Mouse (Mus musculus): Measurements from ENCODE around the gene Prkab1. TPM values are rescaled to one million over a fixed set of nuclear protein-coding genes. Genes with fewer than 3 reads are reported as not detected.

The Prkab1 gene
- polyA plus RNA-seq, 1 experiment from 2014 or later, result 77.8 TPM

DNA sequence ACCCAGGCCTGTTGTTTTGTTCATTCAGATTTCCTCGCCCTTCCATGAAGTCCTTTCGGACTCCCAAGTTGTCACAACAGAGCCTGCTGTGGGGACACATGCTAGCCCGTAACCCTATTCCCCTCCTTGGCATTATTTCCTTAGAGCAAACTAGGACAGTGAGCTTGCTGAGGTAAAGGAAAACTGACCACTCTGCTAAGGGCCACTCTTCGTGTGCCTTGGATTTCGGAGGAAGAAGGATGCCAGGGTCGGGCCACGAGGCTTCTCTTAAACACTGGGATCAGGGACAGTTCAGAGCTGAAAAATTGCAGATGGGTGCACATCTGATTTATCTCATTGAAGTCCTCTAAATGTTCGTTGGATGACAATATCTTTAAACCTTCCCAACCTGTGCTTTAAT lies 21.3 kb upstream of the Prkab1 start:
- Histone ChIP-seq H3K27ac (ENCODE audit: low read depth, low read length) (no peak overlapping the region), H3K4me2 (replicated peaks; ENCODE audit: low read depth) (no peak overlapping the region), H3K9ac (ENCODE audit: low read depth, low read length) (no peak overlapping the region), H3K4me3 (ENCODE audit: low read depth, low read length) (no peak overlapping the region), H3K4me1 (replicated peaks; ENCODE audit: control insufficient read depth, insufficient read depth, low read length) (no peaks in the 10 kb centered on the region), H3K27me3 (replicated peaks; ENCODE audit: control insufficient read depth, insufficient read depth, low read length) (no peaks in the 10 kb centered on the region), H3K36me3 (ENCODE audit: control insufficient read depth, insufficient read depth) (no peaks in the 10 kb centered on the region), H3K9me3 (ENCODE audit: control insufficient read depth) (no peaks in the 10 kb centered on the region)
- WGBS, result 79% methylated on average over 8 of the region's 8 CpGs
- ATAC-seq, result no peak
- no peak for TF ChIP-seq CTCF (IDR thresholded peaks at IDR 0.05; ENCODE audit: low read depth)

DNA sequence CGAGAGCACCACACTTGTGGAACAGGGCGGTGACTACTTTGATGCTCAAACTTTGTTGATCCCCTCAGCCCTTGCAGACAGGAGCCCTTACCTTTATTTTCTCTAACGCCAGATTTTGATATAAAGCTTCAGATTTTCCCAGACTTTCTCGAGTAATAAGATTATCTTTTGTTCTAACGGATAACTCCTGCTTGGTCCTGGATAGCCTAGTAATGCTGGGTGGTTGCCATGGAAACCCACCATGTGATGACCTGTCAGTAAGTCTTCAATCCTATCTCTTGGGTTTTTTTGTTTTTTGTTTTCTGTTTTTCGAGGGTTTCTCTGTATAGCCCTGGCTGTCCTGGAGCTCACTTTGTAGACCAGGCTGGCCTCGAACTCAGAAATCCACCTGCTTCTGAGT lies 17.9 kb upstream of the Prkab1 start:
- 67% methylated on average over 7 of the region's 7 CpGs for WGBS
- ATAC-seq, result no peak

GRCm38 (mm10) chr5:116039706-116040105 lies 15.4 kb upstream of the Prkab1 start:
- WGBS, result 20% methylated on average over 11 of the region's 11 CpGs
- no peak for ATAC-seq
- Histone ChIP-seq H3K27ac (ENCODE audit: low read depth, low read length) (no peak overlapping the region), H3K4me1 (replicated peaks; ENCODE audit: control insufficient read depth, insufficient read depth, low read length) (no peaks in the 10 kb centered on the region), H3K9ac (ENCODE audit: low read depth, low read length) (no peak overlapping the region), H3K9me3 (ENCODE audit: control insufficient read depth) (no peaks in the 10 kb centered on the region), H3K4me3 (ENCODE audit: low read depth, low read length) (0 out of 2 replicates have a peak overlapping the region, but pooled peaks have one; percentile 12), H3K27me3 (replicated peaks; ENCODE audit: control insufficient read depth, insufficient read depth, low read length) (no peaks in the 10 kb centered on the region), H3K4me2 (replicated peaks; ENCODE audit: low read depth) (peak overlapping the region; percentile 51), H3K36me3 (ENCODE audit: control insufficient read depth, insufficient read depth) (no peaks in the 10 kb centered on the region)
- TF ChIP-seq CTCF (IDR thresholded peaks at IDR 0.05; ENCODE audit: low read depth), result no peak

More for the DNA sequence above, 17.9 kb upstream of the Prkab1 start:
- Histone ChIP-seq H3K4me1 (replicated peaks; ENCODE audit: control insufficient read depth, insufficient read depth, low read length) (no peaks in the 10 kb centered on the region), H3K4me2 (replicated peaks; ENCODE audit: low read depth) (no peak overlapping the region), H3K27me3 (replicated peaks; ENCODE audit: control insufficient read depth, insufficient read depth, low read length) (no peaks in the 10 kb centered on the region), H3K27ac (ENCODE audit: low read depth, low read length) (no peak overlapping the region), H3K4me3 (ENCODE audit: low read depth, low read length) (no peak overlapping the region), H3K36me3 (ENCODE audit: control insufficient read depth, insufficient read depth) (no peaks in the 10 kb centered on the region), H3K9ac (ENCODE audit: low read depth, low read length) (no peak overlapping the region), H3K9me3 (ENCODE audit: control insufficient read depth) (no peaks in the 10 kb centered on the region)
- no peak for TF ChIP-seq CTCF (IDR thresholded peaks at IDR 0.05; ENCODE audit: low read depth)

- H3K4me3 ChIP-seq (ENCODE audit: low read depth, low read length), result no peak overlapping the region
- H3K4me1 ChIP-seq (replicated peaks; ENCODE audit: control insufficient read depth, insufficient read depth, low read length), result no peaks in the 10 kb centered on the region
- no peak for ATAC-seq
- H3K9ac ChIP-seq (ENCODE audit: low read depth, low read length), result no peak overlapping the region
- 49% methylated on average over 12 of the region's 12 CpGs for WGBS
- no peaks in the 10 kb centered on the region for H3K9me3 ChIP-seq (ENCODE audit: control insufficient read depth)
- no peaks in the 10 kb centered on the region for H3K27me3 ChIP-seq (replicated peaks; ENCODE audit: control insufficient read depth, insufficient read depth, low read length)
- no peak overlapping the region for H3K4me2 ChIP-seq (replicated peaks; ENCODE audit: low read depth)
- no peaks in the 10 kb centered on the region for H3K36me3 ChIP-seq (ENCODE audit: control insufficient read depth, insufficient read depth)
- no peak overlapping the region for H3K27ac ChIP-seq (ENCODE audit: low read depth, low read length)
- no peak for TF ChIP-seq CTCF (IDR thresholded peaks at IDR 0.05; ENCODE audit: low read depth)
Measured at GRCm38 (mm10) chr5:116037731-116038130, 13.4 kb upstream of the Prkab1 start.

GRCm38 (mm10) chr5:116036465-116036864 lies 12.2 kb upstream of the Prkab1 start:
- H3K27me3 ChIP-seq (replicated peaks; ENCODE audit: control insufficient read depth, insufficient read depth, low read length), result no peaks in the 10 kb centered on the region
- ATAC-seq, result no peak
- no peak for TF ChIP-seq CTCF (IDR thresholded peaks at IDR 0.05; ENCODE audit: low read depth)
- H3K4me2 ChIP-seq (replicated peaks; ENCODE audit: low read depth), result no peak overlapping the region
- no peaks in the 10 kb centered on the region for H3K4me1 ChIP-seq (replicated peaks; ENCODE audit: control insufficient read depth, insufficient read depth, low read length)
- no peak overlapping the region for H3K4me3 ChIP-seq (ENCODE audit: low read depth, low read length)
- WGBS, result 68% methylated on average over 16 of the region's 16 CpGs
- no peak overlapping the region for H3K9ac ChIP-seq (ENCODE audit: low read depth, low read length)
- no peak overlapping the region for H3K27ac ChIP-seq (ENCODE audit: low read depth, low read length)
- H3K36me3 ChIP-seq (ENCODE audit: control insufficient read depth, insufficient read depth), result no peaks in the 10 kb centered on the region
- no peaks in the 10 kb centered on the region for H3K9me3 ChIP-seq (ENCODE audit: control insufficient read depth)

DNA sequence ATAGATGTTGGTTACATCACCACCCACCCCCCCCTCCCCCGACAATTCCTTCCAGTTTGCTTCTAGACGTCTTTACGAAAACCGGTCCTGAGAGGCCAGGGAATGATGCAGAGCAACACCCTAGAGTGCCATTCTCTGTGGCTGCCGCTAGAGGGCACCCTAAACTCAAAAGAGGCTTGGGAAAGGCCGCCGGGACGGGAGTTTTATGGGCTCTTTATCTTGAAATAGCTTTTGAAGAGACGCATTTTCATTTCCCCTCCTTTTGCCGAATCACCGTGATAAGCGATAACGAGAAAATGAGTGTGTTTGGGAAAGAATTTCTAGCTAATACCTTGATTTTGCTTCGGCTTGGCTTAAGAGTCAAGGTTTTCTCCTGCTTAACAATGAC lies 6.9 kb upstream of the Prkab1 start:
- 2% methylated on average over 14 of the region's 14 CpGs for WGBS
- ATAC-seq, result no peak; the same call in 1 of the 2 replicates
- Histone ChIP-seq H3K4me2 (replicated peaks; ENCODE audit: low read depth) (peak overlapping the region; percentile 17; the same call in 1 of the 2 replicates), H3K36me3 (ENCODE audit: control insufficient read depth, insufficient read depth) (no peaks in the 10 kb centered on the region), H3K4me1 (replicated peaks; ENCODE audit: control insufficient read depth, insufficient read depth, low read length) (no peaks in the 10 kb centered on the region), H3K4me3 (ENCODE audit: low read depth, low read length) (0 out of 2 replicates have a peak overlapping the region, but pooled peaks have one; percentile 7), H3K9me3 (ENCODE audit: control insufficient read depth) (no peaks in the 10 kb centered on the region), H3K27ac (ENCODE audit: low read depth, low read length) (no peak overlapping the region), H3K9ac (ENCODE audit: low read depth, low read length) (no peak overlapping the region), H3K27me3 (replicated peaks; ENCODE audit: control insufficient read depth, insufficient read depth, low read length) (no peaks in the 10 kb centered on the region)
- peak; percentile 84 for TF ChIP-seq CTCF (IDR thresholded peaks at IDR 0.05; ENCODE audit: low read depth)
